Mouse (Mus musculus) CH12.LX (cell line): Measurements from ENCODE around the gene Gcfc2. TPM values are rescaled to one million over a fixed set of nuclear protein-coding genes. Genes with fewer than 3 reads are reported as not detected.

Source experiments
- DNase-seq: peaks from one replicate; pipeline ENCODE4 v3.0.0-alpha.2; 2013; ENCODE audit errors: extremely low read depth
- H3K27ac ChIP-seq: 2 replicates; pipeline ENCODE4 v1.5.1; 2012; ENCODE audit warnings: low read depth, mild to moderate bottlenecking, control low read depth, moderate library complexity; ENCODE audit not compliant: insufficient read depth
- H3K27me3 ChIP-seq: replicated peaks from 2 replicates; pipeline ENCODE3; 2012; ENCODE audit warnings: inconsistent platforms
- H3K36me3 ChIP-seq, 2 experiments: replicated peaks in 1 of 2; 2 replicates each; pipeline versions ENCODE3 to v1.6.1; 2012; ENCODE audit warnings: inconsistent platforms in 1 of 2, low read length in 1 of 2, mild to moderate bottlenecking in 1 of 2, mixed read lengths in 1 of 2, moderate library complexity in 1 of 2; ENCODE audit not compliant: control insufficient read depth in 1 of 2, insufficient read depth in 1 of 2
- H3K4me1 ChIP-seq, 2 experiments: 2 replicates each; pipeline ENCODE4 v1.6.1; 2012; ENCODE audit warnings: inconsistent platforms in 1 of 2, moderate library complexity in 1 of 2; ENCODE audit not compliant: insufficient read depth in 2 of 2, control insufficient read depth in 1 of 2
- H3K4me2 ChIP-seq: 2 replicates; pipeline ENCODE4 v1.6.1; 2012; ENCODE audit warnings: low read depth, mild to moderate bottlenecking, control low read depth; ENCODE audit not compliant: poor library complexity, insufficient read depth, severe bottlenecking
- H3K4me3 ChIP-seq, 3 experiments: fragments of 150-350 bp in 1 of 3; sonication (generic) in 1 of 3; replicated peaks in 1 of 3; 2 replicates each; pipeline versions ENCODE3 to v1.5.1; 2011 to 2012; ENCODE audit warnings: low read depth in 2 of 3, low read length in 2 of 3, mild to moderate bottlenecking in 2 of 3, moderate library complexity in 2 of 3, control low read depth in 1 of 3, improper control_type of control experiment in 1 of 3, inconsistent platforms in 1 of 3, mixed read lengths in 1 of 3; ENCODE audit not compliant: poor library complexity in 1 of 3
- H3K79me2 ChIP-seq: replicated peaks from 2 replicates; pipeline ENCODE4 v1.6.1; 2012; ENCODE audit warnings: mild to moderate bottlenecking, moderate library complexity; ENCODE audit not compliant: control insufficient read depth, poor library complexity, insufficient read depth, severe bottlenecking; ENCODE audit errors: extremely low read depth
- H3K9ac ChIP-seq: 2 replicates; pipeline ENCODE4 v1.6.1; 2012; ENCODE audit warnings: low read depth, mild to moderate bottlenecking, control low read depth, moderate library complexity; ENCODE audit not compliant: insufficient read depth
- H3K9me3 ChIP-seq: replicated peaks from 2 replicates; pipeline ENCODE3; 2012; ENCODE audit warnings: low read length, inconsistent platforms, mixed read lengths
- CHD2 ChIP-seq: IDR thresholded peaks from 2 replicates; pipeline ENCODE4 v1.6.1; 2011; ENCODE audit warnings: low read length, improper control_type of control experiment
- IRF4 ChIP-seq: IDR thresholded peaks from 2 replicates; pipeline ENCODE4 v1.6.1; 2014; ENCODE audit warnings: low read depth, mild to moderate bottlenecking, inconsistent platforms, low read length, improper control_type of control experiment
- JUND ChIP-seq: conservative IDR thresholded peaks from 2 replicates; pipeline ENCODE4 v1.6.1; 2011; ENCODE audit warnings: low read depth, low read length, improper control_type of control experiment
- MAFK ChIP-seq: IDR thresholded peaks from 2 replicates; pipeline ENCODE4 v1.6.1; 2011; ENCODE audit warnings: low read length, improper control_type of control experiment; ENCODE audit not compliant: insufficient replicate concordance
- MAX ChIP-seq: IDR thresholded peaks from 2 replicates; pipeline ENCODE4 v1.6.1; 2011; ENCODE audit warnings: low read length, improper control_type of control experiment
- MYC ChIP-seq: IDR thresholded peaks from 2 replicates; pipeline ENCODE4 v1.6.1; 2011; ENCODE audit warnings: low read depth, mild to moderate bottlenecking, improper control_type of control experiment, low read length
- NELFE ChIP-seq: IDR thresholded peaks from 2 replicates; pipeline ENCODE4 v1.6.1; 2011; ENCODE audit warnings: low read depth, low read length, improper control_type of control experiment
- NRF1 ChIP-seq: IDR thresholded peaks from 2 replicates; pipeline ENCODE4 v1.6.1; 2014; ENCODE audit warnings: low read depth, mild to moderate bottlenecking, inconsistent platforms, low read length, improper control_type of control experiment, moderate library complexity
- PAX5 ChIP-seq: IDR thresholded peaks from 2 replicates; pipeline ENCODE4 v1.6.1; 2012; ENCODE audit warnings: low read length, inconsistent platforms, mixed read lengths
- RCOR1 ChIP-seq: conservative IDR thresholded peaks from 2 replicates; pipeline ENCODE4 v1.6.1; 2012; ENCODE audit warnings: low read depth, mild to moderate bottlenecking, inconsistent platforms, low read length, improper control_type of control experiment
- USF2 ChIP-seq: conservative IDR thresholded peaks from 2 replicates; pipeline ENCODE4 v1.6.1; 2011; ENCODE audit warnings: low read depth, low read length, improper control_type of control experiment
- ZMIZ1 ChIP-seq: IDR thresholded peaks from 2 replicates; pipeline ENCODE4 v1.6.1; 2012; ENCODE audit warnings: low read depth, mild to moderate bottlenecking, inconsistent platforms, low read length, improper control_type of control experiment
- dilution Hi-C: fragments of 300-500 bp; cut with MboI; formaldehyde crosslinking; loops from 2 replicates; pipeline ENCODE4 v1.14.3; 2020; ENCODE audit warnings: low sequenced_read_pairs; ENCODE audit not compliant: extremely low pct_unique_long_range_greater_than_20kb, extremely low pct_ligation_motif_present
- in situ Hi-C: fragments of 300-500 bp; cut with MboI; formaldehyde crosslinking; loops from 3 replicates; pipeline ENCODE4 v1.14.3; 2019; ENCODE audit warnings: low sequenced_read_pairs, low pct_ligation_motif_present, low pct_unique_long_range_greater_than_20kb, mixed read lengths
- polyA plus RNA-seq: library from polyadenylated mRNA; unstranded; fragments of >175 nt; gene quantifications from 2 replicates; pipeline ENCODE4 v1.2.1, GENCODE M21; 2012; ENCODE audit warnings: low read depth; ENCODE audit not compliant: insufficient read length
- total RNA-seq, 2 experiments: library from RNA; depleted of rRNA; stranded (reverse); fragments of 300-350 nt in 1 of 2; fragments of >200 nt in 1 of 2; gene quantifications; 2 replicates each; pipeline ENCODE4 v1.2.3; 2012 to 2014

Gcfc2 gene
- total and polyA plus RNA-seq, 3 experiments = 11.3 to 15.4 (median 14.6) TPM

GRCm38 (mm10) chr6:81911713-81912112, 11.8 kb upstream of the Gcfc2 start:
- no peak for TF ChIP-seq MAFK
- TF ChIP-seq RCOR1 = no peak
- Histone ChIP-seq H3K4me3 (no peak overlapping the region), H3K9ac (no peak overlapping the region), H3K79me2 (no peaks in the 10 kb centered on the region), H3K4me1 (no peaks in the 10 kb centered on the region), H3K9me3 (peaks cover 2% of the 10 kb centered on the region), H3K4me2 (no peak overlapping the region), H3K27me3 (peaks cover 10% of the 10 kb centered on the region), H3K36me3 (no peaks in the 10 kb centered on the region), H3K27ac (no peak overlapping the region)
- in situ Hi-C loops = no loop called here
- dilution Hi-C loops = no loop called here
- no peak for DNase-seq

- in situ Hi-C loops (no loop called here), dilution Hi-C loops (no loop called here)
- TF ChIP-seq JUND = no peak
- TF ChIP-seq MYC = no peak
- TF ChIP-seq ZMIZ1 = no peak
- TF ChIP-seq CHD2 = no peak
- Histone ChIP-seq H3K4me2 (no peak overlapping the region), H3K4me3 (no peak overlapping the region), H3K9me3 (peaks cover 2% of the 10 kb centered on the region), H3K27ac (no peak overlapping the region), H3K79me2 (no peaks in the 10 kb centered on the region), H3K36me3 (no peaks in the 10 kb centered on the region), H3K9ac (no peak overlapping the region), H3K27me3 (peaks cover 10% of the 10 kb centered on the region), H3K4me1 (no peaks in the 10 kb centered on the region)
- no peak for DNase-seq
Measured at GRCm38 (mm10) chr6:81912177-81912576, 11.3 kb upstream of the Gcfc2 start.

GRCm38 (mm10) chr6:81924304-81924703, 835 bp downstream of the Gcfc2 start:
- TF ChIP-seq CHD2 (no peak), MAX (no peak), IRF4 (no peak), NRF1 (no peak), NELFE (no peak), USF2 (no peak), MAFK (no peak), PAX5 (no peak)
- H3K27me3 ChIP-seq = no peaks in the 10 kb centered on the region
- H3K4me2 ChIP-seq = peak overlapping the region; percentile 69
- dilution Hi-C loops = no loop called here
- H3K36me3 ChIP-seq = peaks cover 19 to 37% of the 10 kb centered on the region in 2 experiments
- no peaks in the 10 kb centered on the region for H3K9me3 ChIP-seq
- no peak overlapping the region for H3K27ac ChIP-seq
- peak overlapping the region; percentile 68 for H3K9ac ChIP-seq
- H3K4me1 ChIP-seq = peaks cover 2 to 18% of the 10 kb centered on the region in 2 experiments; a peak in 3 of 4 replicates
- peak overlapping the region; percentile 73 to 88 (median 83) for H3K4me3 ChIP-seq
- peak; percentile 31 for DNase-seq
- H3K79me2 ChIP-seq = peaks cover 17% of the 10 kb centered on the region
- in situ Hi-C loops = no loop called here
